Mouse (Mus musculus) neural tube, embryonic 14.5 days (tissue): ENCODE measurements around the gene Tubd1. TPM values are rescaled to one million over a fixed set of nuclear protein-coding genes. Genes with fewer than 3 reads are reported as not detected.

Source experiments
- ATAC-seq: fragments of 200-750 bp; cut with Nextera tagmentation; 2 replicates; pipeline ENCODE4 v1.8.0; 2017; ENCODE audit warnings: low read depth, mild to moderate bottlenecking, moderate TSS enrichment, moderate library complexity
- H3K27ac ChIP-seq: fragments of 300-500 bp; sonication (generic); 2 replicates; pipeline ENCODE4 v1.5.1; 2014; ENCODE audit warnings: low read depth, mild to moderate bottlenecking, control low read depth, low read length, moderate library complexity, mixed read lengths
- H3K27me3 ChIP-seq: fragments of 300-500 bp; sonication (generic); 2 replicates; pipeline ENCODE4 v1.6.1; 2014; ENCODE audit warnings: low read length; ENCODE audit not compliant: control insufficient read depth, insufficient read depth
- H3K36me3 ChIP-seq: fragments of 300-500 bp; sonication (generic); 2 replicates; pipeline ENCODE4 v1.6.1; 2014; ENCODE audit warnings: low read length, mixed read lengths; ENCODE audit not compliant: control insufficient read depth, insufficient read depth
- H3K4me1 ChIP-seq: fragments of 300-500 bp; sonication (generic); 2 replicates; pipeline ENCODE4 v1.6.1; 2014; ENCODE audit warnings: low read length; ENCODE audit not compliant: control insufficient read depth, insufficient read depth
- H3K4me2 ChIP-seq: fragments of 300-500 bp; sonication (generic); 2 replicates; pipeline ENCODE4 v1.6.1; 2014; ENCODE audit warnings: mild to moderate bottlenecking, low read depth, low read length, control low read depth
- H3K4me3 ChIP-seq: fragments of 300-500 bp; sonication (generic); 2 replicates; pipeline ENCODE4 v1.5.1; 2014; ENCODE audit warnings: low read depth, low read length, control low read depth, mixed read lengths
- H3K9ac ChIP-seq: fragments of 300-500 bp; sonication (generic); replicated peaks from 2 replicates; pipeline ENCODE4 v1.6.1; 2014; ENCODE audit warnings: low read depth, mild to moderate bottlenecking, control low read depth, low read length, mixed read lengths
- H3K9me3 ChIP-seq: fragments of 300-500 bp; sonication (generic); 2 replicates; pipeline ENCODE4 v1.6.1; 2016; ENCODE audit warnings: low read length; ENCODE audit not compliant: control insufficient read depth
- WGBS: fragments of 180-500 bp; shearing (Covaris S2); extraction: QIAGEN DNeasy Blood & Tissue Kit; methylation state at CpG from one replicate; pipeline ENCODE4 v1.1.7; 2014; 5-methylcytosine and 5-hydroxymethylcytosine counted together
- polyA plus RNA-seq: library from polyadenylated mRNA; unstranded; fragments of >200 nt; fragmentation: Nextera tagmentation; extraction: Ambion mirVana; gene quantifications from 2 replicates; pipeline ENCODE4 v1.2.1, GENCODE M21; 2014

Gene Tubd1
- polyA plus RNA-seq, 1 experiment from 2014 or later = 6.9 TPM

DNA sequence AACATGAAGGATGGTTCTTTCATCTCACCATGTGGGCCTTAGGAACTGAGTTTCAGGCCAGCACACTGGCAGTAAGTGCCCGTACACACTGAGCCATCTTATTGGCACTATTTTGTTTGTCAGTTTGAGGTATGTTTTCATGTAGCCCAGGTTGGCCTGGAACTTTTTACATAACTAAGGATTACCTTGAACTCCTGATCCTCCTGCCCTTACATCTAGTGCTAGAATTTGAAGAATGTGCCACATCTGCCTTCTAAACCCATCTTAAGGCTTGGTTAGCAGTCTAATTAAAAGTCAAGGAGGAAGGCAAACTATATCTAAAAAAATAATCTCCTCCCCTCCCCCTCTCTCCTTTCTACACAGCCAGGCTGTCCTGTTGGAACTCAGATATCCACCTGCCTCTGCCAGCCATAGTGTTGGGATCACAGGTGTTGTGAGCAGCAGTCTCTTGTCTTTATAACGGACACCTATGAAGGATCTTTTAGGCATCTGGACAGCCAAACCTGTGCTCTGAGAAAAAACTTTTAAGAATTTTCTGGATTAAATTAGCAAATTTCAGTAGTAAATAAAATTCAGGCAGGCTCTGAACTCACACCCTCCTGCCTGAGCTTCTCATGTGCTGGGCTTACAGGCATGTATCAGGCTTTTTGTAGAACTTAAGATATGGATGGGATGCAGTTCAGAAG lies 47.3 kb downstream of the Tubd1 start:
- Histone ChIP-seq H3K4me2 (no peak overlapping the region), H3K27me3 (no peaks in the 10 kb centered on the region), H3K4me1 (0 out of 2 replicates have a peak, but pooled peaks cover 4% of the 10 kb centered on the region), H3K36me3 (no peaks in the 10 kb centered on the region), H3K9me3 (no peaks in the 10 kb centered on the region), H3K27ac (no peak overlapping the region), H3K4me3 (no peak overlapping the region), H3K9ac (no peak overlapping the region)
- 96% methylated on average over 2 of the region's 2 CpGs for WGBS
- ATAC-seq = no peak

DNA sequence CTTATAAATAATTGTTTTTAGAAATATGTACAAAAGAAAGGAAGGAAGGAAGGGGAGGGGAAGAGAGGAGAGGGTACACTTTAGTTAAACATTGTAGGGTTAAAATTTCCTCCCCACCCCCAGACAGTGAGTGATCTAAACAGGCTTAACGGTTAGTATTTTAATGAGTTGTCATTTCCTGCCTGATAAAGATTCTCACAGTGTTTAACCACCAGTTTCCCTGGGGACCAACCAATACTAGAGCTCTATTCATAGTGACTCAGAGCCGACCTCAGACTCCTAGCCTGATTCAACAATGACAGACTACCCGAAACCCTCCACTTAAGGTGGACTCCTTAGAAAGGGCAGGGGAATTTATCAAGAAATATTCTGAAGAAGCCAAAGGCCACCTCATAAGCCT lies 48.2 kb downstream of the Tubd1 start:
- no peak overlapping the region for H3K4me3 ChIP-seq
- 0 out of 2 replicates have a peak, but pooled peaks cover 4% of the 10 kb centered on the region for H3K4me1 ChIP-seq
- H3K36me3 ChIP-seq = no peaks in the 10 kb centered on the region
- H3K4me2 ChIP-seq = no peak overlapping the region
- no peak overlapping the region for H3K9ac ChIP-seq
- H3K27me3 ChIP-seq = no peaks in the 10 kb centered on the region
- WGBS = 29% methylated on average over 3 of the region's 3 CpGs
- ATAC-seq = no peak
- no peak overlapping the region for H3K27ac ChIP-seq
- no peaks in the 10 kb centered on the region for H3K9me3 ChIP-seq

DNA sequence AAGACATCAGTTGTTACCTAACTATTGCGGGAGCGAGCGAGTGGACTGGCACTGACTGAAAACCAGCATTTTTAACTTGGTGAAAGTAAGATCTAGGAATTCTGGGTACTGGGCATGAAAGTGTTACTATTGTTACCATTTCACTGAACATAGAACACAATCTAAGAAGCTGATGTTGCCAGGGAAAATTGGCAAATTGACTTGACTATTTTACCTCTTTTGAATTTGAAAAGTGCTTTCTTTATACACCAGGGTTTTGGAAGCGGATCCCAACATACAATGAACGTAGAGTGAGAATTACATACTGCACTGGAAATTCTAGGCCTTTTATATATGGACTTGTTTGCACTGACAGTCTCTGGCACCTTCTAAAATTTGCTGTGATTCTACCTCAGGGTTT lies 48.7 kb downstream of the Tubd1 start:
- Histone ChIP-seq H3K9me3 (no peaks in the 10 kb centered on the region), H3K36me3 (no peaks in the 10 kb centered on the region), H3K4me2 (no peak overlapping the region), H3K27ac (no peak overlapping the region), H3K4me1 (0 out of 2 replicates have a peak, but pooled peaks cover 4% of the 10 kb centered on the region), H3K27me3 (no peaks in the 10 kb centered on the region), H3K4me3 (no peak overlapping the region), H3K9ac (no peak overlapping the region)
- WGBS = 82% methylated on average over 5 of the region's 5 CpGs
- no peak for ATAC-seq

DNA sequence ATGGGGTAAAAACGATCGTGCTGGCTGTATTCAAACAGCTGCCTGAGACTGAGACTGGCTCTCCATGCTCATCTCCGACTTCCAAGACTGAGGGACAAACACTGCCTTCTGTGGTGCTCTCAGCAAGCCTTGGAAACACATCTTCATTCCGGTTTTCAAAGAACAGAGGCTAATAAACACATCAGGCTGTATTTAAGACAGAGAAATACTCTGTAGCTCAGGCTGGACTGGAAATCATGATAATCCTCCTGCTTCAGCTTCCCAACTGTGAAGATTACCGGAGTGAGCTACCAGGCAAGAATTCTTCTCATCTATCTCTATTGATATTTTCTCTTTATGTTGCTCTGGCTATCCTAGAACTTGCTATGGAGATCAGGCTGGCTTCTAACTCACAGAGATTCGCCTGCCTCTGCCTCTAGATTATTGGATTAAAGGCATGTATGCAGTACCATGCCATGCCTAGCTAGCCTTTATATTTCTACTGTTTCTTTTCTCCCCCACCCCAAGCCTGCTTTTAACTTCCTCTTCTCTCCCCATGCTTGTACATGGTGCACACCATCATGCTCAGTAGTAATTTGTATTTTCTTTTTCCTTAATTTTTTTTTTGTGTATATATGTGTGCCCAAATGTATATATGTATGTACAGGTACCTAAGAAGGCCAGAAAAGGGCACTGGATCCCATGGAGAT lies 49.5 kb downstream of the Tubd1 start:
- ATAC-seq = no peak
- H3K4me2 ChIP-seq = no peak overlapping the region
- H3K9me3 ChIP-seq = no peaks in the 10 kb centered on the region
- no peak overlapping the region for H3K4me3 ChIP-seq
- 0 out of 2 replicates have a peak, but pooled peaks cover 4% of the 10 kb centered on the region for H3K4me1 ChIP-seq
- no peaks in the 10 kb centered on the region for H3K36me3 ChIP-seq
- H3K9ac ChIP-seq = no peak overlapping the region
- no peak overlapping the region for H3K27ac ChIP-seq
- WGBS = 83% methylated on average over 6 of the region's 6 CpGs
- no peaks in the 10 kb centered on the region for H3K27me3 ChIP-seq

DNA sequence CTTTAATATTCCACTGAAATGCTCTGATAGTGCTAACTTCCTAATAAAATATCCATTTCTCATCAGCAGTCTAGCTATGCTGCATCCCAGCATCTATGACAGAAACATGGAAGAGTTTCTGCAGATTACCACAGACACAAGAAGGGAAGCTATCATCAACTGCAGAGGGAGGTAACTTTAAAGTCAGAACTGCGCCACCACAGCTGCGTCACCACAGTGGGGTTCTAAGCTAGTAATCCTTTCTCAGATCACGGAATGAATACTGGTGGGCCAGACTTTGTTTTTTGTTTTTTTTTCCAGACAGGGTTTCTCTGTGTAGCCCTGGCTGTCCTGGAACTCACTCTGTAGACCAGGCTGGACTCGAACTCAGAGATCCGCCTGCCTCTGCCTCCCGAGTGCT lies 50.6 kb downstream of the Tubd1 start:
- Histone ChIP-seq H3K4me3 (no peak overlapping the region), H3K36me3 (no peaks in the 10 kb centered on the region), H3K27me3 (no peaks in the 10 kb centered on the region), H3K9ac (no peak overlapping the region), H3K4me2 (no peak overlapping the region), H3K9me3 (no peaks in the 10 kb centered on the region), H3K4me1 (0 out of 2 replicates have a peak, but pooled peaks cover 4% of the 10 kb centered on the region), H3K27ac (no peak overlapping the region)
- WGBS = 98% methylated on average over 6 of the region's 6 CpGs
- ATAC-seq = no peak

DNA sequence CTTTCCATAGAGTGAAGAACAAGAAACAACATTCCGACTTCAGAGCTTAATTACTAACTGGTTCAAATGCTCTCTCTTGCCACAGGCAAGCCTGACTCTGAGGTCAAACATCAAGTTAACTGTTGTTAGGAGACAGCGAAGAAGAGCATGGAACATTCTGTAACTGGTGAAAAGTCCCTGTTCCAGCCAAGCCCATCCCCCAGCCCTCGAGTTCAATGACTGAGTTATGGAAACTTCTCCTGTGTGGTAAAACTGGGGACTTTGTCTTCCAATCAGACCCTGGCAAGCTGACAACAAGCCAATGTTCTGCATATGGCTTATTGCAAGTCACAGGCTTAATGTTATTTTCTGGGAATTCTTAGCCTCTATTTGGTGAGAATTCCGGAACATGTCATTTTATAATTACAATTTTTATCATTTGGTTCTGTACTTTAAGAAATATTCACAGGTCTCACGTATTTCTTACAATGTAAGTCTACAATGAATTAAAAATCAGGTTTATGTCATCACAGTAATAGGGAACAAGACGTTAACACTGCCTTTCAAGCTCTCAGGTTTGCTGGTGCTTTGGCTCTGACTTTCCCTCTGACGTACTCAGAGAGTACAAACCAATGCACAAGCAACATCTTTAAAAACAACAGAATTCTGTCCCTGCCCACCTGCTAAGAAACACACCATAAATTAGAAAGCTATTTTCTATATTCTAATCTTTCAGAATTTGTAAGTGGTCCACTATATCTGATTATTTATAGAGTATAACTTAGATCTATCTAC lies 51.6 kb downstream of the Tubd1 start:
- WGBS = 82% methylated on average over 7 of the region's 7 CpGs
- no peak overlapping the region for H3K9ac ChIP-seq
- no peak overlapping the region for H3K4me2 ChIP-seq
- no peaks in the 10 kb centered on the region for H3K27me3 ChIP-seq
- no peak overlapping the region for H3K4me3 ChIP-seq
- 0 out of 2 replicates have a peak, but pooled peaks cover 4% of the 10 kb centered on the region for H3K4me1 ChIP-seq
- ATAC-seq = no peak
- no peak overlapping the region for H3K27ac ChIP-seq
- no peaks in the 10 kb centered on the region for H3K9me3 ChIP-seq
- no peaks in the 10 kb centered on the region for H3K36me3 ChIP-seq

DNA sequence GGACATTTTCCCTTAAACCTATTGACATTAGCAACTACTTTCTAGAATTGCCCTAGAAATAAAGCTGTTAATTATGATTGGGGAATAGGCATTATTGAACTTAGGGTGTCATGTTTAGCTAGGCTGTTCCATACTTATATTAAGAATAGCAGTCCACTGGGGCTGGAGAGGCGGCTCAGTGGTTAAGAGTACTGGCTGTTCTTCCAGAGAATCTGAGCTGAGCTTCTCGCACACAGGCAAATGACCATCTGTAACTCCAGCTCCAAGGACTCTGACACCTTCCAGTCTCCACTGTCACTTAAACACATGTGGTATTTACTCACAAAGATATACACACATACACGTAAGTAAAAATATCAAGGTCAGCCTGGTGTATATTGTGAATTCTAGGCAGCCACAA lies 52.2 kb downstream of the Tubd1 start:
- Histone ChIP-seq H3K4me1 (0 out of 2 replicates have a peak, but pooled peaks cover 4% of the 10 kb centered on the region), H3K4me2 (no peak overlapping the region), H3K27me3 (no peaks in the 10 kb centered on the region), H3K9me3 (no peaks in the 10 kb centered on the region), H3K27ac (no peak overlapping the region), H3K36me3 (no peaks in the 10 kb centered on the region), H3K9ac (no peak overlapping the region), H3K4me3 (no peak overlapping the region)
- WGBS = 96% methylated on average over 3 of the region's 3 CpGs
- ATAC-seq = no peak

DNA sequence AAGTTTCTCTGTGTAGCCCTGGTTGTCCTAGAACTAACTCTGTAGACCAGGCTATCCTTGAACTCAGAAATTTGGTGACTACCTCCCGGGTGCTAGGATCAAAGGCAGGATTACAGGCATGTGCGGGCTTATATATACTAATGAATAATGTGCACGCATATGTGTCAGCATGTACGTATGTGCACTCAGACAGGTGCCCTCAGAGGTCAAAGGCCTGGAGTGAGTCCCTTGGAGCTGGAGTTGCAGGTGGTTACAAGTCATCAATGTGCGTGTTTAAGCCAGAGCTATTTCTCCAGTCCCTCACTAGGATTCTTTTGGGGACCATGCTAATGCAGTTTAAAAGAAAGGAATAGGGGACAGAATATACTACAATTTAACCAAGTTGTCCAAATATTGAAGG lies 53.4 kb downstream of the Tubd1 start:
- no peak overlapping the region for H3K9ac ChIP-seq
- H3K4me1 ChIP-seq = 0 out of 2 replicates have a peak, but pooled peaks cover 2% of the 10 kb centered on the region
- H3K36me3 ChIP-seq = no peaks in the 10 kb centered on the region
- no peak overlapping the region for H3K4me3 ChIP-seq
- no peak for ATAC-seq
- H3K4me2 ChIP-seq = no peak overlapping the region
- 92% methylated on average over 5 of the region's 5 CpGs for WGBS
- no peak overlapping the region for H3K27ac ChIP-seq
- H3K27me3 ChIP-seq = no peaks in the 10 kb centered on the region
- no peaks in the 10 kb centered on the region for H3K9me3 ChIP-seq

DNA sequence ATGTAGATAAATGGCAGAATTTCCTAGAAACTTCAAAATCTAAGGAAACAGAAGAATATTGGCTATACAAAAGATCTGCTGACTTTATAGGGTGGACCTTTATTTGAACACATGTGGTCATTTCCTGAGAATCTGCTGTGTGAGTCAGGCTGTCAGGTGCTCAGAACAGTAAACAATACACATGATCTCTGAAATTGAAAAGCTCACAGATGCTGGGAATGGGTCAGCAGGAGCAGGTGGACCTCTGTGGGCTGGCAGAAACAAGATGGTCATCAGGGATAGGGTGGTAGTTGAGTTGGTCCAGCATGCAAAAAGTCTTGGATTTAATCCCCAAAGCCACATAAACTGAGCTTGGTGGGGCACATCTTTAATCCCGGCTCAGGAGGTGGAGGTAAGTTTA lies 53.8 kb downstream of the Tubd1 start:
- 96% methylated on average over 1 of the region's 1 CpGs for WGBS
- H3K4me3 ChIP-seq = no peak overlapping the region
- no peak for ATAC-seq
- H3K4me2 ChIP-seq = no peak overlapping the region
- H3K27ac ChIP-seq = no peak overlapping the region
- no peaks in the 10 kb centered on the region for H3K4me1 ChIP-seq
- H3K9me3 ChIP-seq = no peaks in the 10 kb centered on the region
- no peak overlapping the region for H3K9ac ChIP-seq
- H3K27me3 ChIP-seq = no peaks in the 10 kb centered on the region
- H3K36me3 ChIP-seq = no peaks in the 10 kb centered on the region
